Mouse (Mus musculus) kidney, adult 2 months (tissue): ENCODE measurements around the gene Tecpr2. TPM values are rescaled to one million over a fixed set of nuclear protein-coding genes. Genes with fewer than 3 reads are reported as not detected.

Experiments
- DNase-seq: peaks from one replicate; pipeline ENCODE4 v3.0.0; 2021
- H3K27ac ChIP-seq: fragments of 200-500 bp; 2 replicates; pipeline ENCODE4 v1.5.1; 2012; ENCODE audit warnings: low read depth, low read length, control low read depth, inconsistent platforms; ENCODE audit not compliant: insufficient read depth
- H3K27me3 ChIP-seq: fragments of 200-500 bp; replicated peaks from 2 replicates; pipeline ENCODE4 v1.6.1; 2012; ENCODE audit warnings: mild to moderate bottlenecking, moderate library complexity, low read length, inconsistent platforms; ENCODE audit not compliant: control insufficient read depth, insufficient read depth
- H3K36me3 ChIP-seq: fragments of 200-500 bp; 2 replicates; pipeline ENCODE4 v1.6.1; 2012; ENCODE audit warnings: mild to moderate bottlenecking, moderate library complexity, low read length, inconsistent platforms; ENCODE audit not compliant: control insufficient read depth, insufficient read depth
- H3K4me1 ChIP-seq: fragments of 200-500 bp; 2 replicates; pipeline ENCODE4 v1.6.1; 2011; ENCODE audit warnings: low read length; ENCODE audit not compliant: control insufficient read depth, insufficient read depth
- H3K4me3 ChIP-seq: fragments of 200-500 bp; 2 replicates; pipeline ENCODE4 v1.5.1; 2011; ENCODE audit warnings: mild to moderate bottlenecking, low read depth, low read length, control low read depth; ENCODE audit not compliant: insufficient read depth
- CTCF ChIP-seq: fragments of 200-500 bp; conservative IDR thresholded peaks from 2 replicates; pipeline ENCODE4 v1.5.1; 2011; ENCODE audit warnings: low read depth, mild to moderate bottlenecking, control low read depth, low read length, moderate library complexity, mixed read lengths; ENCODE audit not compliant: insufficient read depth, insufficient read length
- POLR2A ChIP-seq: fragments of 200-500 bp; IDR thresholded peaks from one replicate; pipeline ENCODE4 v1.6.1; 2011; ENCODE audit warnings: low read depth, low read length, control low read depth
- WGBS: fragments of 180-500 bp; shearing (Covaris S2); methylation state at CpG from one replicate; pipeline ENCODE4 v1.1.7; 2018; 5-methylcytosine and 5-hydroxymethylcytosine counted together
- polyA plus RNA-seq: library from polyadenylated mRNA; depleted of rRNA; stranded (reverse); fragments of >200 nt; gene quantifications from 2 replicates; pipeline ENCODE4 v1.2.3, GENCODE M21; 2012; rRNA removed

Gene Tecpr2
- polyA plus RNA-seq, 1 experiment = 4.3 TPM

GRCm38 (mm10) chr12:111021138-111021537, 132.1 kb downstream of the Tecpr2 start:
- H3K27ac ChIP-seq = no peak overlapping the region
- no peaks in the 10 kb centered on the region for H3K4me1 ChIP-seq
- no peak for TF ChIP-seq POLR2A
- TF ChIP-seq CTCF = no peak
- no peaks in the 10 kb centered on the region for H3K27me3 ChIP-seq
- H3K4me3 ChIP-seq = no peak overlapping the region
- WGBS = 55% methylated on average over 1 of the region's 1 CpGs
- no peak for DNase-seq
- H3K36me3 ChIP-seq = no peaks in the 10 kb centered on the region

- Histone ChIP-seq H3K27ac (no peak overlapping the region), H3K36me3 (no peaks in the 10 kb centered on the region), H3K27me3 (no peaks in the 10 kb centered on the region), H3K4me3 (no peak overlapping the region), H3K4me1 (no peaks in the 10 kb centered on the region)
- 77% methylated on average over 3 of the region's 3 CpGs for WGBS
- TF ChIP-seq CTCF (no peak), POLR2A (no peak)
- no peak for DNase-seq
Observed at GRCm38 (mm10) chr12:111021577-111021976, 132.5 kb downstream of the Tecpr2 start.

Other genes with a start within 250 kb of the Tecpr2 start
- gene 1700001K19Rik, start 206.6 kb upstream of the Tecpr2 start, polyA plus RNA-seq = not detected in 2 replicates
- gene Hsp90aa1, start 186.5 kb upstream of the Tecpr2 start, polyA plus RNA-seq = 95.6 and 115 TPM in 2 replicates
- 24.0 and 24.5 TPM in 2 replicates for gene Wdr20, start 151.3 kb upstream of the Tecpr2 start, polyA plus RNA-seq
- gene Mok, start 48.3 kb upstream of the Tecpr2 start, polyA plus RNA-seq = 9.8 and 10.1 TPM in 2 replicates
- gene Zfp839, start 39.0 kb upstream of the Tecpr2 start, polyA plus RNA-seq = 6.9 and 9.0 TPM in 2 replicates
- gene Cinp, start 119 bp upstream of the Tecpr2 start, polyA plus RNA-seq = 27.1 and 28.6 TPM in 2 replicates
- 23.9 and 28.0 TPM in 2 replicates for gene Ankrd9, start 89.8 kb downstream of the Tecpr2 start, polyA plus RNA-seq
- gene Rcor1, start 150.1 kb downstream of the Tecpr2 start, polyA plus RNA-seq = 9.7 and 11.5 TPM in 2 replicates